Mouse (Mus musculus): ENCODE results near the gene Olfr1084.
"Not testable (repeated sequence)": the region's sequence is repeated elsewhere in the genome, so short reads cannot be mapped to it uniquely, and the experiment has no call there.

Gene Olfr1084

GRCm38 (mm10) chr2:86639625-86640024 is at the start of gene Olfr1084:
TSS of gene Olfr1084 (minus strand) at chr2:86639725.
- DNase-seq, result not testable (repeated sequence)

GRCm38 (mm10) chr2:86679992-86680391 is 40.5 kb upstream of the Olfr1084 start, which contains the start of gene Olfr1086:
TSS of gene Olfr1086 (minus strand) at chr2:86680092.
- no peak for DNase-seq

- no peak for DNase-seq
Observed at GRCm38 (mm10) chr2:86661919-86662318, 22.4 kb upstream of the Olfr1084 start, which contains the start of gene Olfr1085. TSS of gene Olfr1085 (minus strand) at chr2:86662019.

- DNase-seq, result not testable (repeated sequence)
Observed at GRCm38 (mm10) chr2:86598866-86599265, 40.7 kb downstream of the Olfr1084 start, which contains the start of gene Olfr1082. TSS of gene Olfr1082 (minus strand) at chr2:86598966.
